Mouse (Mus musculus): ENCODE data around the gene Crybg2.

The Crybg2 gene

DNA sequence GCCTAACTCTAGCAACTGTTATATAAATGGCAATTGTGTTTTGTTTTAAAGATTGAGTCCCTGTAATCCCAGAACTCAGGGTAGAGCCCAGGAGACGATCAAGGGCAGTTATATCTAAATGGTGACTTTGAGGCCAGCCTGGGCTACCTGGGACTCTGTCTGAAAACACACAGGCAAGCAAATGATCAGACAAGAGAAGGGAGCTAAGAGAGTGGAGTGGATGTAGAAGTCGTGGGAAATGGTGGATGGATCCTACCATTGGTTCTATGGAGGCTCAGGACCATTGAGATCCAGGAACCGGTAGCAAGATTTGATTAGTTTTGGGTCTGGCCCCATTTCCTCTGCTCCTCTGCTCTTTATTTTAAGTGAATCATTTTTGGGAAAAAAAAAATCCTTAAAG is 35.5 kb downstream of the Crybg2 start:
- no peak for DNase-seq

DNA sequence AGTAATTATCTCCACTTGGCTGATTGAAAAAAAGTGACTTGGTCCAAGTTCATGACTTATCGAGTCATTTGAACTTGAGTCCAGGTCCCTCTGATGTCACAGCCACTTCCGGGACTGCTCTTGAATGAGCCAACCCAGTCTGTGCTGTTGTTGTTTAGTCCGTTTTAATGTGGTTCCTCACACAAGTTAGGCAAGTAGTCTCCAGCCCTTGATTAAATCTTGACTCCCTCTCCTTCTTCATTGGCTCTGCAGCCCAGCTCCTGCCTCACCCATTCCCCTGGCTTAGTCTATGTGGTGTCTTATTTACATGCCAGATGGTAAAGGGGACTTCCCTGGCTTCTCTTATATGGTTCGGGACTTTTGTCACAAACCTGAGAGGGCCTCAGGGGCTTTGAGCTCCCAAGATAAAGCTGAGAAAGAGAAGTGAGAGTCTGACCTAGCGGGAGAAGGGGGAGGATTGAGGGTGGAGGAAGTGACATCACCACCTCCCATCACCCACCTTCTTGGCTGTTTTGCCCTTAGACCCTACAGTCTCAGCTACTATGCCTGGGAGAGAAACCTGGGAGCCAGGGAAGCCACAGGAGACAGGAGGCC is 36.5 kb downstream of the Crybg2 start:
- DNase-seq = no peak

DNA sequence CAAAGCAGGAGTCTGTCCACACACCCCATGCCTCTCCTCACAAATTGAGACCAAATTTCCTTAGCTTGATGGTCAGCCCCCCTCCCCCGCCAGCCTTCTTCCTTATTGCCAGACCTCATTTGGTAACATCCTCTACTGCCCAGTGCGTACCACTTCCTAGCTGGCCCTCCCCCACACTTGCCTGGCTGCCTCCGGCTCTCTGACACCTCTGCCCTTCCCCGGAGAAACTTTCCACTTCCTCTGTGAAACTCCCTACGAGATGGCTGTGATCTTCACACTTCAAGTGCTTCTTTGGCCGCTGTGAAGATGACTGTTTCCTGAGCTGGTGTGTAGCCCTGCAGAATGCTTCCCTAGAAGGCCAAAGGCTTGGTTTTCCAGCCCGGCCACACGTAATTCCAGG is 38.0 kb downstream of the Crybg2 start:
- DNase-seq = no peak

DNA sequence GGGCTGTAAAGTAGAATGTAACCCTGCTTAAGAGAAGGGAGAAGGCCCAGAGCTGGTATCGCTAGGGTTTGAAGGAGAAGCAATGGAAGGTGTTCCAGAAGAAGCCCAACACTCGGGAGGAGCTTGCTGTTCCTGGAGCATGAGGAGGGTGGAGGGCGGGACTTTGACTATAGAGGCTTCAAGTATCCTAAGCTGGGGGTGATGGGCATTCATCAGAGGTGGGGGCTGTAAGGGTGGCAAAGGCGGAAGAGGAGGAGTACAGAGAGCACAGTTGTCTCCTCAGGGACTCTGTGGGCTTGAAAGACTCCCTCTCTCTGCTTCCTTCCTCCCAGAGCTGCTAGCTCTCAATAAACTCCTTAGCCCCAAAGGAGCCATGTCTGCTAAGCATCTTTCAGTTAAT is 39.6 kb downstream of the Crybg2 start:
- no peak for DNase-seq

DNA sequence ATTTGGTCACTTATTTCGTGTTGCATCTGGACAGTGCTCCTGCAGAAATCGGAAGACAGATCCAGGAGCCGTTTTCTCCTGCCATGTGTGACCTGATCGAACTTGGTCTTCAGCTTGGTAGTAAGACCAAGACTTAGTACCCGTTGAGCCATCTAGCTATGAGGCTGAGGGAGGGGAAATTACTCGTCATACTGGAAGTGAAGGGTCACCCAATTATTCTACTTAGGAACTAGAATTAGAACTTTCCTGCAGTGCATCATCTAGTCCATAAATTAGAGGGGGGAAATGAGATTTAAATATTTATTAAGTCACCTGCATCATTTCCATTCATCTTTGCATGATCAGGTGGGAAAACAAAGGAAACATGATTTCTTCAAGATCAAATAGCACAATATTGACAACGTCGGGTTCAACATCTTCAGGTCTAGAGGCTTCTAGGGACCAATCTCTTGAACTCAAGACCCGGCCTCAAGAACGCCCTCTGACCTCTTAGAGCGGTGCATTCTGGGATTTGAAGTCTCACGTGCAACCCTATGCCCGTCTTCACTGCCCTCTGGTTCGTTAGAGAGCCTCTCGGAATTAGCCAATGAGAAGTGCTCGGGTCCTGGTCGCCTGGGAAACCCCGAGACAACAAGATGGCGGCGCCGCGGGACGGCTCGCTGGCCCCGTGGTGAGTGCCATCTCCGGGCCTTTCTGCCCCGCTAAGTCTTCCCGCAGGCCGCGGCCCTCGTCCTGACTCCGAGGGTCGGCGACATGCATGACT is 41.5 kb downstream of the Crybg2 start, which contains the start of gene Ubxn11:
Ubxn11 (plus strand) TSS at position 592 of the 763 bp plus-strand sequence.
- DNase-seq = peak; percentile 92

DNA sequence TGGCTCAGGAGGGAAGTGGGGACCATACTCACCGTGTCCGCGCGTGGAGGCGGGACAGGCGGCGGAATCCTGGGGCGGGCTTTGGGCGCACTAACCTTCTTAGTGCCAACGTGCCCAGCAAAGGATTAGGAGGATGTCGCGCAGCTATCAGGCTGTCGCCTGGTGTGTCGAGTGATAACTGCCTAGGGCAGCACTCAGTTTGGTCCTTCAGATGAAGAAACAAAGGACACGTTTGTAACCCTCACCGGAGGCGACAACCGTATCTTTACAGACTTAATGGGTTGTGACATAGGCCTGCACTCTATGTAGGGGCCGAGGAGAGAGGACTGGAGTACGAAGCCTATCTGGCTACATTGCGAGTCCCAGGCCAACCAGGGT is 42.1 kb downstream of the Crybg2 start:
- DNase-seq = no peak

DNA sequence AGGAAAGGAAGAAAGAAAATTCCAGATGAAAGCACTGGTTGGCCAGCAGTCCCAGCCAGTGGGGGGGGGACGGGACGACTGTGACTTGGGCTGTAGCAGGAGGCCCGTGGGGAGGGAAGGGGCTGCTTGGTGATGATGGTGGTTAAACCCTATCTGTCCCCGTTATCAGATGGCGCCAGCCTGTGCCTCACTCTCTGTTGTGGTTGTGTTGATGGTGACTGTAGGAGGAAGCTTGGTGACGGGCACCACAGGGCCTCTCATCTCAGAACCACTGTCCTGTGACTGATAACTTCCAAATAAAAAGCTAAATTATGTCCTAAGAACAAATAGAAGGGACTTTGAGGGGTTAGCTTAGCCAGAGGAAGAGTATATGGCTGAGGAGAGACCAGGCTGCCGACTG is 45.5 kb downstream of the Crybg2 start:
- DNase-seq = no peak

DNA sequence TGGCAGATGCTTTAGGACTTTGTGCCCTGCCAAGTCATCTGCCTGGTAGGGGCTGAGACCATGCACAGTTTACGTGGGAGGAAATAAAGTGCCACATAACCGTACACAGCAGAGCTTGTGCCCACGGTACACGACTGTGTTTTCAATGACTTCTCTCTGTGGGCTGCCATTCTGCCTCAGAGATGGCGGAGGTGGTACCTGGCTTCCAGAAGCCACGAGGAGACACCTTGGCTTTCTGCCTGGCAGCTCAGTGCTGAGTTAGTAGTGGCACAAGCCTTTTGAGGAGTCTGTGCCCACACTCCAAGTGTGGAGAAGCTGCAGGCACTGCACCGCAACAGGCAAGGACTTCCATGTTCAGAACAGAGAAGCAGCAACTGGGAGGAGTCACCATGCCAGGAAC is 47.1 kb downstream of the Crybg2 start:
- no peak for DNase-seq

DNA sequence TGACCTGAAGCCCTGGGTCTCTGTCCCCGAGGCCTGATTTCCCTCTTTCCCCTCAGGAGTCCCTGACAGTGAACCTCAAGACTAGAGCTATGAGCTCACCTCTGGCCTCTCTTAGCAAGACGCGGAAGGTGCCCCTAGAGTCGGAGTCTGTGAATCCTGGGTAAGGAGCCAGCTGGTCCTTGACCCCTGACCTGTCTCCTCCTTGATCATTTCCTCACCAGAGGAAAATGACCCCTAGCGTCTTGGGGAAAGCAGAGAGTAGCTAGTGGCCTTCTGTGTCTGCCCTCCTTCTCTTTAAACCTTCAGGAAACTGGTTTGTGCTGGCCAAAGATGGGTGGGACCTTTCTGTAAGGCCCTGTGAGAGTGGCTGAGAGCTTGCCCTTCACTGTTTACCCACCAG is 47.6 kb downstream of the Crybg2 start:
- DNase-seq = no peak

DNA sequence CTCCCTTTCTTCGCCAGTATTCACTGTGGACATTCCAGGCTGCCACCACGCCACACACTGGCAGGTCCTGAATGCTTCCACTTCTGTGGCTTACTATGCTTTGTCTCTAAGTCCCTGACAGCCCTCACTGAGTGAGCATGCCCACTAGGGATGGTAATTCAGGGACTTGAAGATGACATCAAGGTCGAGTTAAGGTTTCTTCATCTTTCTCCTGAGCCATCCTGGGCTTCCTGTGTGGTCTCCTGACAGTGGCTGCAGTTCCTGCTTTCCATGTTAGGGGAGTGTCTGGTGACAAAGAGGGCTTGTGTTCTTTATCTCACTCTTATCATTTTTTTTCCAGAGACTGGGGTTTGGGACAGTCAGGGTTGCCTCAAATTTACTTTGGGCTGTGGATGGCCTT is 50.0 kb downstream of the Crybg2 start:
- DNase-seq = no peak

DNA sequence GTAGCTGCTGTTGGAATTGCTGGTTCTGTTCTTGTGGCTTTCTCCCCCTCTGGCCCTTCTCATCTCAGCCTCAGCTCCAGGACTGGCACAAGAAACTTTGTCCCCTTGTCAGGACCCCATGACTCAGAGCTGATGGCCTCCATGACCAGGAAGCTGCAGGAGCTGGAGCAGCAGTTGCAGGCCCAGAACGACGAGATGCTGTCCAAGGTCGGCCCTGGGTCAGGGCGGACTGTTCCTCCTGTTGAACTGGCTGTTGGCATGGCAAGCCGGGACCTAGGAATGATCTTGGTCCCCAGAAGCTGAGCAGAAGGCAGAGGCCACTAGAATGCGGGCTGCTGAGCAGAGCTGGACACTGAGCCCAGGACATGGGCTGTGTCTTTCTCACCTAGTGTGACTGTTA is 51.8 kb downstream of the Crybg2 start:
- no peak for DNase-seq

DNA sequence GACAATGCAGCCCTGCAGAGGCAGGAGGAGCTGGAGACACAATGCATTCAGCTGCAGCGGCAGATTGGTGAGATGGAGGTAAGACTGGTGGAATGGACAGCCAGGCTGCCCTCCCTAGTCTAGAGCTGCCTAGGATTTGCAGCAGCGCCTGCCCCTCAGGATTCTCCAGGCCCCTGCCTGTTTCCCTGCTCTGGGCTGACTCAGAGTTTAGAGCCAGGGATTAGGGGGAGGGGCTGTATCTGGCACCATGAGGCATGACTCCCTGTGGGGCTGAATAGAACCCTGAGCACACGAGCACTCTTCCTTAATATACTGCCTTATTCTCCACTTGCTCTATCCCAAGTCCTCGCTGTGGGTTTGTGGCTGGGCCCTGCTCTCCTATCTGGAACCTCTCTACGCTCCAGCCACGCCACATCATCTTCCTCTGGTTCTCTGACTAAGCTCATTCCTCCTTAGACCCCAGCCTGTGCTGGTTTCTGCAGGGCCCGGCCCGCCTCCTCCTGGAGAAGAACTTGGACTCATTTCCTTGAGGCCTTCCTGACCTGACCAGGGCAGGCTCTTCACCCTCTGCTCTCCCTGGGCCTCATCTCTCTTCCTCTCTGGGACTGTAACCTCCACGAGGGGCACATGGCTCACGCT is 52.9 kb downstream of the Crybg2 start:
- no peak for DNase-seq

DNA sequence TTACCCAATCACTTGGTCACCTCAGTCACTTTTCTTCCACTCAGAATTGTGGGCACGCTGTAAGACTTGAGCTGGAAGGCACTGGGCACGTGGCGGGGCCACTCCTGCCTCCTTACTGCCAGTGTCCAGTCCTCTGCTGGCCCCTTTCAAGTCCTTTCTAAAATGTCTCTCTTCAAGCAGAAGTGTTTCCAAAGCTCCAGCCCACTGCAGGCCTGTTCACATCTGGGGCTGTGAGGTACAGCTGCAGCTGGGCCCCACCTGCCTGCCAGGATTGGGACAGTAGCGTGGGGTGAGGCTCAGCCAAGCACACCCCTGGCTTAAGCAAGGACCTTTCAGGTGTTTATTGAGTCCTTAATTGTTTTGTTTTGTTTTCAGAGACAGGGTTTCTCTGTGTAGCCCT is 53.4 kb downstream of the Crybg2 start:
- DNase-seq = no peak

DNA sequence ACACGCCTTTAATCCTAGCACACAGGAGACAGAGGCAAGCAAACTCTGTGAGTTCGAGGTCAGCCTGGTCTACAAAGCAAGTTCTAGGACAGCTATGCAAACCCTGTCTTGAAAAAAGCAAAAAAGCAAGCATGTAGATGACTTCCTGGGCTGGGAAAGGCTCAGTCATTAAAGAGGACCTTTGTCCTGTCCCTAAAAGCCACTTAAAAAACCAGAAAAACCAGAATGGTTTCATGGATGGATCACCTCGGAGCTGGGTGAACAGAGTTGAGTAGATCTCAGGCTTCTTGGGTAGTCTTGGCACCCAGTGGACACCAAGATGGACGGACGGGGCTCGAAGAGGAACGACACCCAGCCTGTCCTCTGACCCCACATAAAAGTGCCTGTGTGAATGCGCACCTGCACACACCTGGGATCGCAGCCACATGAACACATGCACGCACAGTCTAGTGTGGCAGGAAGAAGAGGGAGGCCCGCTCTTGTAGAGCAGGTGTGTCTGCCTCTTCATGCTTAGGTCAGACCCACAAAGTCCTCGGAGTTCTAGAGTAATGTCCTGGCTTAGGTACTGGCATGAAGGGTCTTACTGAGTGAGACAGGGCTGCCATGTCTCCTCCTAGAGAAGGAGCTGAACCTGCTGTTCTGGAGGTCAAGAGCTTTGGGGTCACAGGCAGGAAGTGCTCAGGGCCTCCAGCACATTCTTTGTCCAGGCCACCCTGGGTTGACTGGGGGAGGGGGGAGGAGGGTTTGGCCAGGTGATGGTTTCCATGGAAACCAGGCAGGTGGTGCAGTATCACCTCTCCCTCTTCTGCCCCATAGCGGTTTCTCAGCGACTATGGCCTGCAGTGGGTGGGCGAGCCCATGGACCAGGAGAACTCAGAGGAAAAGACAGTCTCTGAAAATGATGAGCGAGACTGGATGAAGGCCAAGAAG is 54.9 kb downstream of the Crybg2 start:
- no peak for DNase-seq

DNA sequence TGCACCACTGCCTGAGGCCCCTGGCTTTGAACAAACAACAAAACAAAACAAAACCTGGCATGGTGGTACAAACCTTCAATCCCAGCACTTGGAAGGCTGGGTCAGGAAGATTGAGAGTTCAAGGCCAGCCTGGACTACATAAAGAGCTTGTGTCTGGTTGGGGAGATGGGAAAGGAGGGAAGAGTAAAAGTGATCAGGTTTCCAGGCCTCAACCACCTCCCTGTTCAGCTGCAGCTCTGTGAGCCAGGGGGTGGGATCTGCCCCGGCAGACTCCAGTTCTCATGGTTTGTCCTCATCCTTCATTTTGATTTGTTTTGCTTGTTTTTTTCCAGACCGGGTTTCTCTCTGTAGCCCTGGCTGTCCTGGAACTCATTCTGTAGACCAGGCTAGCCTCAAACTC is 55.9 kb downstream of the Crybg2 start:
- no peak for DNase-seq

DNA sequence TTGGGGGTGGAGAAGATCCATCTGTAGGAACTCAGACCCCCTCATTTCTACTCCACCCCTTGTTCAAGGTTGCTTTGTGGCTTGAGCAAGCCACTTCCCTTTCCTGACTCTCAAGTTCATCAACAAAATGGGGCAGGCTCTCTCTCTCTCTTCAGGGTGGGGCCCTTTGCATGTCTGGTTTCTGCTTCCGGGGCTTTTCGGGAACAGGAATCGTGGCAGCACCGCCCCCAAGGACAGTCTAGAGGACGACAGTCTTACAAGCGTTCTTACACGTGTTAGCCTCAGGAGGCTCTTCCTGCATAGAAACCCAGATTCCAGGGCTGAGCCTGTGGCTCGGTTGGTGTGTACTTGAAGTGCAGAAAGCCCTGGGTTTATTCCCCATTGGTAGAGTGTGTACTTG is 56.4 kb downstream of the Crybg2 start:
- DNase-seq = no peak

DNA sequence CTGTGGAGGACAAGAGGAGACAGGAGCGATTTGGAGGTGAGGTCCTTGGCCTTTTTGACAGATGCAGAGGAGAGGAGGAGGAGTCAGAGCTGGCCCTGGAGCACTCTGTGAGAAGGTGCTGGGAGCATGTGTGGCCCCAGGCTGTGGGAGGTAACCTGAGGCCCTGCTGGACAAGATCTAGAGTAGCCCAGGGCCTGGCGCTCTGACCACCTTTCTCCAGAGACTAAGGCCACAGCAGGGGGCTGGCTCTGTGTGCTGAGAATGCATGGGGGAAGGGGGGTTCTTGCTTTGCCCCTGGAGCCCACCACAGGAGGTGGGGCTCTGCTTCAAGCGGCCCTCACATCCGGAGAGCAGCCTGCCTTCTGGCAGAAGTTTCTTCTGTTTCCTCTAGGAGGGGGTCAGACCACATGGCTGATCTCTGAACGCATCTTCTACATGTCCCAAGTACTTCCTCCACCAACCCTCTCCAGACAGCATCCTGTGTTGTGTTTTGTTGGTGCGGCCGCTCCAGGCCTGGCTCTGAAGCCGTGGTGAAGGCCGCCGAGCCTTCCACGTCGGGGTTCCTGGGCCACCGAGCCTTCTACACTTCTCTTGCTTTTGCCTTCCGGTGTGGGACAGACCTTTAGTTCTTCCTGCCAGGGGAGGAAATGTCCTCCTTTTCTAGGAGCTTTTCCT is 57.6 kb downstream of the Crybg2 start:
- DNase-seq = no peak

DNA sequence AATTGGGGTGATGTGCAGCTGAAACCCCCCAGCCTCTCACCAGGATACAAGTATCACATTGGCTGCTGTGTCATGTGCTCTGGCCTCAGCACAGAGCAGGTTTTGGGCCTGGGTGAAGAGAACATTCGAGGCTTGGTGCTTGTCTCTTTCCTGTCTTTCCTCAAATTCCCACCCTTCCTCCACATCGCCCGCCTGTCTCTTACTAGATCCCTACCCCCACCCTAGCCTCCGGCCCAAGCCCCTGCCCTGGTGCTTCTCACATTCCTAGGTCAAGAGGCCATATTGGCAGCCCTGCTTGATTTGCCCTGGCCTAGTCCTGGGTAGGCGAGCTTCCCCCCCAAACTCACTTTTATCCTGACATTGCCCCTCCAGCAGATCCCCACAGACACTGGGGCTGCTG is 58.4 kb downstream of the Crybg2 start:
- DNase-seq = no peak

DNA sequence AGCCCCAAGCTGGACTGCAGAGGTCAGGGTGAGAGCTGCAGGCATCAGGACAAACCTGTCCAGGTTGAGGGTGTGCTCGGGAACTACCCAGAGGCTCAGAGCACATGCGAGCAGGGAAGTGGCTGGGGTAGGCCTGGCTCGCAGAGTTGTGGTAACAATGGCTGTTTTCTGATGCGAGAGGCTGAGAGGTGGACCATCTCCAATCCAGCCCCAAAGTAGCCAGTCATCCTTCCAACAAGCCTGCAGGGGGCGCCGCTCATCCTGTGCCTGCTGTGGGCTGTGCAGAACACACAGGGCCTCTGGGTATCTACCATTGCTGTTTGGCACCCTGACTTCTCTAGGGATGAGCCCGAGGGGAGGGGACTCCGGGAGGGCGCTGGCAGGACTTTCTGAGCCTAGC is 59.0 kb downstream of the Crybg2 start:
- no peak for DNase-seq

DNA sequence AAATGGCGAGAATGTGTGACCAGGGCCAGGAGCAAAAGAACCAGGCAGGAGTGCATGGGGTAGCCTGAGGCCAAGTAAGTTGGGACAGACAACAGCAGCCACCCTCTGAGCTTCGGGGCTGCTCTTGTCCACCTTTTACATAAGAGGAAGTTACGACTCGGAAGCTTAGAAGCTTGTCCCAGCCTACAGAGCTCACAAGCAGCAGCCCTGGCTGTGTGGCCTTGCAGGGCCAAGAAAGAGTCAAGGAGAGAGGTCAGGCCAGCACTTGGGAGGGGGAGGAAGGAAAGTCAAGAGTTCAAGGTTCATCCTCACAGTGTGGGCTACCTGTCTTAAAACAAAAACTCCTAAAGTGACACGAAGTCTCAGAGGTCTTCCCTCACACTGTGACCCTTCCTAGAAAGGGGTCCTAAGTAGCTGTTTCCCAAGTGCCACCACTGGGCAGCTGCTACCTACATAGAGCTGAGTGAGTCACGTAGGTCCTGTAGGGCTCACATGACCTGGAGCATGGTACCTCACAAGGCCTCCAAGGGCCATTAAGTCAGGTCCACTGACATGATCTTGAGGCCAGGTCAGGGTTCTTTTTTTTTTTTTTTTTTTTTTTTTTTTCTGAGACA is 59.7 kb downstream of the Crybg2 start:
- DNase-seq = no peak

DNA sequence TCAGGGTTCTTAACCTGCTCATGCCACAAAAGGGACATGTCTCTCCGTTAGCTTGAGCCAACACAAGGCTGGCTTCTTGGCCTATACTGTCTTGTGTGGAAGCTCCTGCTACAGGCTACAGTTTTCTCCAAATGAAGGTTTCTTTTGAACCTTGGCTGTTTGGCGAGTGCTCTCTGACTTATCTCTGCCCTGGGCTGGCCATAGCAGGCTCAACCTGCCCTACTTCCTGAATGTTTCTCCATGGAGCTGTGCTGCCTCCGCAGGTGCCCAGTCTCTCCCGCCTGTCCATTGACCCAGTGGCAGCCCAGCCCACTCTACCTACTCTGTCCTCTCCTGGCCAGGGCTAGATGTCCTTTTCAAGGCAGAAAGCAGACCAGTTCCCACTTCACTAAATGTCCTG is 60.3 kb downstream of the Crybg2 start:
- no peak for DNase-seq

DNA sequence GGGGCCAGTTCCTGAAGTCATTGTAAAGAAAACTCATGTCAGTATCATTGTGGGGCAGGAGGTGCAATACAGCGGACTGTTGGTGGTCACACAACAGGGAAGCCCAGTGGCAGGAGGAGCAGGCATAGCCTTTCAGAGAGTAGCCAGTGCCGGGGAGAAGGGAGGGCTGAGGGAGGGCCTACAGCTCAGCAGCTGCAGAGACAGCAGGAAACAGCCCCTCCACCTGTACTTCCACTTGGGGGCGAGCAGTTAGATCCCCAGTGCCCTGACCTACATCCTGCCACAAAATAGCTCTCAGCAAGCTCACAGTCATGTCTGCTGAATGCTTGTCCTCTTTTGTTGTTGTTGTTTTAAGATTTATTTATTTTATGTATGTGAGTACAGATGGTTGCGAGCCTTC is 61.0 kb downstream of the Crybg2 start:
- DNase-seq = no peak
